Mouse (Mus musculus) stomach, embryonic 14.5 days (tissue): ENCODE measurements around the gene Amn1. TPM values are rescaled to one million over a fixed set of nuclear protein-coding genes. Genes with fewer than 3 reads are reported as not detected.
"Not testable (repeated sequence)": the region's sequence is repeated elsewhere in the genome, so short reads cannot be mapped to it uniquely, and the experiment has no call there.

Source experiments
- ATAC-seq: fragments of 200-750 bp; cut with Nextera tagmentation; 2 replicates; pipeline ENCODE4 v1.8.0; 2017; ENCODE audit warnings: low read depth, moderate TSS enrichment; ENCODE audit not compliant: insufficient number of reproducible peaks, insufficient read depth, low FRiP score
- H3K27ac ChIP-seq: fragments of 300-500 bp; sonication (generic); 2 replicates; pipeline ENCODE4 v1.5.1; 2014; ENCODE audit warnings: mild to moderate bottlenecking, low read length, moderate library complexity, mixed read lengths
- H3K27me3 ChIP-seq: fragments of 300-500 bp; sonication (generic); 2 replicates; pipeline ENCODE4 v1.6.1; 2014; ENCODE audit warnings: low read length, control low read depth, mixed read lengths; ENCODE audit not compliant: control insufficient read depth, insufficient read depth
- H3K36me3 ChIP-seq: fragments of 300-500 bp; sonication (generic); 2 replicates; pipeline ENCODE4 v1.6.1; 2014; ENCODE audit warnings: mild to moderate bottlenecking, control low read depth, low read length, moderate library complexity, mixed read lengths; ENCODE audit not compliant: control insufficient read depth, insufficient read depth
- H3K4me1 ChIP-seq: fragments of 300-500 bp; sonication (generic); 2 replicates; pipeline ENCODE4 v1.6.1; 2014; ENCODE audit warnings: low read length, control low read depth, mixed read lengths; ENCODE audit not compliant: control insufficient read depth, insufficient read depth
- H3K4me2 ChIP-seq: fragments of 300-500 bp; sonication (generic); replicated peaks from 2 replicates; pipeline ENCODE4 v1.6.1; 2014; ENCODE audit warnings: low read depth, low read length, control low read depth
- H3K4me3 ChIP-seq: fragments of 300-500 bp; sonication (generic); 2 replicates; pipeline ENCODE4 v1.5.1; 2014; ENCODE audit warnings: low read depth, low read length, control low read depth
- H3K9ac ChIP-seq: fragments of 300-500 bp; sonication (generic); replicated peaks from 2 replicates; pipeline ENCODE4 v1.6.1; 2014; ENCODE audit warnings: low read depth, mild to moderate bottlenecking, control low read depth, low read length, moderate library complexity, mixed read lengths
- H3K9me3 ChIP-seq: fragments of 300-500 bp; sonication (generic); 2 replicates; pipeline ENCODE4 v1.6.1; 2016; ENCODE audit warnings: low read depth, low read length, control low read depth; ENCODE audit not compliant: control insufficient read depth
- WGBS: fragments of 180-500 bp; shearing (Covaris S2); extraction: QIAGEN DNeasy Blood & Tissue Kit; methylation state at CpG from one replicate; pipeline ENCODE4 v1.1.7; 2014; 5-methylcytosine and 5-hydroxymethylcytosine counted together
- polyA plus RNA-seq: library from polyadenylated mRNA; unstranded; fragments of >200 nt; fragmentation: Nextera tagmentation; extraction: Ambion mirVana; gene quantifications from 2 replicates; pipeline ENCODE4 v1.2.1, GENCODE M21; 2014

The Amn1 gene
- polyA plus RNA-seq, 1 experiment from 2014 or later = 37.0 TPM

DNA sequence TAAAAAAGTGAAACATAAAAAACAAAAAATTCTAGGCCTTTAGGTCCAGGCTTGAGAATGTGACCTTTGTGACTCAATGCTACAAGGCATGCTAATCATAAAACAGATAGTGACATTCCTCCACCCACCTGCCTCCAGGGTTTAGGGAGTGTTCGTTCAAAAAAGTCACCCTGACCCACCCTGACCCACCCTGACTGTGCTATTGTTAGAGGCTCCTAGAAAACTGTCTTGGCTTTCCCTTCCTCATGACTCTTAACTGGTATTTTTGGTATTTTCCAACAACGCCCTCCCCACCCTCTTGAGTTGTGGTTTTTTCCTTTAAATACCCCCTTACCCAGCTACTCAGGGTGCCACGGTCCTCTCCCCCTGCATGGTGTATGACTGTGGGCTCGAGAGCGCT, 3.4 kb upstream of the Amn1 start:
- not testable (repeated sequence) for H3K27me3 ChIP-seq, H3K9me3 ChIP-seq, H3K36me3 ChIP-seq, H3K4me2 ChIP-seq, H3K27ac ChIP-seq, ATAC-seq, H3K9ac ChIP-seq, H3K4me3 ChIP-seq
- WGBS = 75% methylated on average over 5 of the region's 5 CpGs
- H3K4me1 ChIP-seq = peaks cover 14% of the 10 kb centered on the region; the same call in 1 of the 2 replicates

DNA sequence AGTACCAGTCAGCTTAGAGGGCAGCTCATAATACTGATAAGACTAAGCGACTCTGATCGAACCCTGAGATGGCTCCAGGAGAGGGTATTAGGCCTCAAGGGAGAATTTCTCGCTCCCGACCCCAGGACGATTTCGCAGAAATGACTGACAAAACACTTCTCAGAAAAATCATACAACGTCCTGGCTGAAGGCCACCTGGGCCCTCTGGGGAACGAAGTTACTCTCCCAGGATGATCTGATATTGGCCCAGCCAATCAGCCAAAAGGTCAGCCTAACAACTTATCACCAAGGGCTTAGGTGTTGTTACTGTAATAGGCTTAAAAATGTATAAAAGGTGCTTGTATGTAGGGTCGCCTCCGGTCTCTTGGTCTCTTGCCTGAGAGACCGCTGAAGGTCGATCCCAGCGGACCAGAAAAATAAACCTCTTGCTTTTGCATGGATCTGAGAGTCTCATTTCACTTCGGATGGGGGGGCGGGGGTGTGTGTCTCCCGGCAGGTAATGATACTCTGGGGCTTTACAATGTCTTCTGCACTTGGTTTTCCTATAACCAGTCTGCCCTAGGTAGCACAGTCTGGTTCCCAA, 919 bp upstream of the Amn1 start:
- Histone ChIP-seq H3K9ac (0 out of 2 replicates have a peak overlapping the region, but pooled peaks have one; percentile 77), H3K4me1 (peaks cover 5% of the 10 kb centered on the region; the same call in 1 of the 2 replicates), H3K36me3 (no peaks in the 10 kb centered on the region; the same call in 1 of the 2 replicates), H3K4me2 (peak overlapping the region; percentile 58; the same call in 1 of the 2 replicates), H3K27me3 (no peaks in the 10 kb centered on the region), H3K27ac (no peak overlapping the region), H3K4me3 (no peak overlapping the region), H3K9me3 (no peaks in the 10 kb centered on the region)
- 94% methylated on average over 16 of the region's 16 CpGs for WGBS
- ATAC-seq = no peak

DNA sequence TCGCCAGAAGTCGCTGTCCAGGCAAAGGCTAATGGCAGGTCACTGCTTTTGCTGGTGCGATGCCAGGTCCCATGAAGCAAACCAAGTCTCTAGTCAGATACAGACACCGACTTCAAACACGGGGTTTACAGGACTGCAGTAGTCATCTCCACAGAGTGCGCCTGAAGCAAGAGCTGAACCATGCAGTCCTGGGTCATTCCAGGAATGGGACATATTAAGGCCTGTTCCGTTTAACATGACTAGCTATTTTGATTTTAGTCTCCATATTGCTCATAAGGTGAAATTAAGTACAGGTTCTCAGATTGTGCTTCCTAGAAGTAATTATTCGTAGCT, 379 bp upstream of the Amn1 start:
- H3K9ac ChIP-seq = peak overlapping the region; percentile 77; the same call in 1 of the 2 replicates
- 35% methylated on average over 8 of the region's 8 CpGs for WGBS
- ATAC-seq = peak; percentile 66

DNA sequence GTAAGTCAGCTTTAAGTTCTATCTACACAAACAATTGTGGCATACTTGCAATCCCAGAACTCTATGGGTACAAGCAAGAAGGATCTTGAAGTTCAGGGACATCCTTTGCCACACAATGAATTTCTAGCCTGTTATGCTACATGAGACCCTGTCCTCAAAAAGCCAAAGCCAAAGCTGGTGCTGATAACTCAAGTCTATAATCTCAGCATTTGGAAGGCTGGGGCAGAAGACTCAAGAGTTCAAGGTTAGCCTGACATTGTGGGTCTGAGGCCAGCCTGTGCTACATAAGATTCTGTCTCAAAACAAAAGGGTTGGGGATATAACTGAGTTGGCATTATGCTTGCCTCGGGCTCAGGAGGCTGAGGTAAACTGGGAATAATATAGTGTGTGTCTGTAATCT, 1.1 kb downstream of the Amn1 start:
- Histone ChIP-seq H3K4me1 (peaks cover 5% of the 10 kb centered on the region; the same call in 1 of the 2 replicates), H3K27ac (no peak overlapping the region), H3K4me3 (peak overlapping the region; percentile 56), H3K27me3 (no peaks in the 10 kb centered on the region), H3K36me3 (peaks cover 4% of the 10 kb centered on the region), H3K9me3 (no peaks in the 10 kb centered on the region; the same call in 1 of the 2 replicates), H3K9ac (no peak overlapping the region), H3K4me2 (peak overlapping the region; percentile 58)
- 59% methylated on average over 1 of the region's 1 CpGs for WGBS
- ATAC-seq = no peak

More for the DNA sequence above, 379 bp upstream of the Amn1 start:
- Histone ChIP-seq H3K4me2 (peak overlapping the region; percentile 58), H3K4me1 (peaks cover 5% of the 10 kb centered on the region; the same call in 1 of the 2 replicates), H3K4me3 (peak overlapping the region; percentile 56), H3K27ac (peak overlapping the region; percentile 79; the same call in 1 of the 2 replicates), H3K9me3 (no peaks in the 10 kb centered on the region), H3K27me3 (no peaks in the 10 kb centered on the region), H3K36me3 (no peaks in the 10 kb centered on the region; the same call in 1 of the 2 replicates)

DNA sequence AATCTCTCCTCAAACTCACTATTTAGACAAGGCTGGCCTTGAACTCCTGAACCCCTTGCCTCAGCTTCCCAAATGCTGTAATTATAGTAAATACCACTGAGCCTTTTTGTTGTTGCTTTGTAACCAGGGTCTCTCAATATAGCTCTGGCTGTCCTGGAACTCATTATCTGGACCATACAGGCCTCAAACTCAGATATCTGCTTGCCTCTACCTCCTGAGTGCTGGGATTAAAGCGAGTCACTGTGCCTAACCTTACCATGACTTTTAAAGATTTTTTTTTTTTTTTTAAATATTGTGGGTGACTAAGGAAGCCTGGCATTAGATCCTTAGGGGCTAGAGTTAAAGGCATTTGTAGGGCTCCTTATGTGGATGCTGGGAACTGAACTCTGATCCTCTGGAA, 4.5 kb downstream of the Amn1 start:
- peaks cover 5% of the 10 kb centered on the region; the same call in 1 of the 2 replicates for H3K4me1 ChIP-seq
- WGBS = 100% methylated on average over 1 of the region's 1 CpGs
- H3K9ac ChIP-seq = no peak overlapping the region
- peaks cover 32% of the 10 kb centered on the region for H3K36me3 ChIP-seq
- peaks cover under 1% of the 10 kb centered on the region; the same call in 1 of the 2 replicates for H3K9me3 ChIP-seq
- H3K27ac ChIP-seq = no peak overlapping the region
- ATAC-seq = no peak
- no peak overlapping the region for H3K4me3 ChIP-seq
- H3K27me3 ChIP-seq = no peaks in the 10 kb centered on the region
- H3K4me2 ChIP-seq = no peak overlapping the region

DNA sequence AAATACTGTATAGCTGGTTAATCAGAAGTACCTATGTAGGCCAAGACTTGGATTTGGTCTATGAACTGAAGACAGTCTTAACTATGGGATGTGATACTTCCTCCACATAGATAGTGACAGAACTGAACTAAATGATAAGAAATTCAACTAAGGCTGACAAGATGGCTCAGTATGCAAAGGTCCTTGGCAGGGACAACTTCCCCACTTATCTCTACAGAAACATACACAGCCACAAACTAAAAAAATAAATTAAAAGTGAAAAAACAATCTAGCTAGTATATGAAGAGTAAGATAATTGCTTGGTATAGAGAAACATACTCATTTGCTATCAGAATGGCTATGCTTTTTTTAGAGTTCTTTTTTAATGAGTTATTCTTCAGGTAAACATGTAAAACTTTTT, 9.4 kb downstream of the Amn1 start:
- no peak overlapping the region for H3K9ac ChIP-seq
- peaks cover 49% of the 10 kb centered on the region for H3K36me3 ChIP-seq
- H3K4me2 ChIP-seq = no peak overlapping the region
- H3K4me1 ChIP-seq = no peaks in the 10 kb centered on the region
- H3K27me3 ChIP-seq = no peaks in the 10 kb centered on the region
- peaks cover 7% of the 10 kb centered on the region; the same call in 1 of the 2 replicates for H3K9me3 ChIP-seq
- no peak for ATAC-seq
- H3K4me3 ChIP-seq = no peak overlapping the region
- H3K27ac ChIP-seq = no peak overlapping the region

DNA sequence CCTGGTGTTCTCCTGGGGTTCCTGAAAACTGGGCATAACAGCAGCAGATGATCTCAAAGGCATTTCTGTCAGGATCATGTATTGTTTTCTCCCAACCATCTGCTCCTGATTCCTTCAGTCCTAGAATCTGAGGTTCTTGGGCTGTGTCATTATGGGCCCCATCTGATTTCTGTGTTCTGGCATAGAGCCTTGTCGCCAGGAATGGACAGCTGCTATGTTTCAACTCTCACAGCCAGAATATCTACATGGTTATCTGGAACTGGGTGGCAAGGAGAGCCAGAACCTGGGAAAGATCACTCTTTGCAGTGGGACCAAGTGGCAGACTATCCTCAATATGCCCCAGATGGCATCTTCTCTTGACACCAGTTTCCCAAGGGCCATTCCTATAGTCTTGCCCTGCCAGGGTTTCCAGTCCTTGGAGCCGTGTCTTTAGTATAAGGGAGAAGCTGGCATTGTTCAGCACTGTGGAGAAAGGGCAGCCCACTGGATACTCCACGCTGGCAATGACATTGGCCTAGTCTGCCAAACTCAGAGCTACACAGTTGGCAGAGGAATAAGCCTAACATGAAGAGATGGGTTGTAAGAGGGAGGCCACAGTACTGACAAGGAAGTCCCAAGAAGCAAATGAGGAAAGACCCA, 13.5 kb downstream of the Amn1 start:
- no peak overlapping the region for H3K4me3 ChIP-seq
- no peak overlapping the region for H3K27ac ChIP-seq
- ATAC-seq = no peak
- H3K4me2 ChIP-seq = no peak overlapping the region
- H3K36me3 ChIP-seq = peaks cover 29% of the 10 kb centered on the region
- no peak overlapping the region for H3K9ac ChIP-seq
- no peaks in the 10 kb centered on the region for H3K27me3 ChIP-seq
- H3K4me1 ChIP-seq = no peaks in the 10 kb centered on the region
- WGBS = 95% methylated on average over 3 of the region's 3 CpGs
- peaks cover 7% of the 10 kb centered on the region; the same call in 1 of the 2 replicates for H3K9me3 ChIP-seq

DNA sequence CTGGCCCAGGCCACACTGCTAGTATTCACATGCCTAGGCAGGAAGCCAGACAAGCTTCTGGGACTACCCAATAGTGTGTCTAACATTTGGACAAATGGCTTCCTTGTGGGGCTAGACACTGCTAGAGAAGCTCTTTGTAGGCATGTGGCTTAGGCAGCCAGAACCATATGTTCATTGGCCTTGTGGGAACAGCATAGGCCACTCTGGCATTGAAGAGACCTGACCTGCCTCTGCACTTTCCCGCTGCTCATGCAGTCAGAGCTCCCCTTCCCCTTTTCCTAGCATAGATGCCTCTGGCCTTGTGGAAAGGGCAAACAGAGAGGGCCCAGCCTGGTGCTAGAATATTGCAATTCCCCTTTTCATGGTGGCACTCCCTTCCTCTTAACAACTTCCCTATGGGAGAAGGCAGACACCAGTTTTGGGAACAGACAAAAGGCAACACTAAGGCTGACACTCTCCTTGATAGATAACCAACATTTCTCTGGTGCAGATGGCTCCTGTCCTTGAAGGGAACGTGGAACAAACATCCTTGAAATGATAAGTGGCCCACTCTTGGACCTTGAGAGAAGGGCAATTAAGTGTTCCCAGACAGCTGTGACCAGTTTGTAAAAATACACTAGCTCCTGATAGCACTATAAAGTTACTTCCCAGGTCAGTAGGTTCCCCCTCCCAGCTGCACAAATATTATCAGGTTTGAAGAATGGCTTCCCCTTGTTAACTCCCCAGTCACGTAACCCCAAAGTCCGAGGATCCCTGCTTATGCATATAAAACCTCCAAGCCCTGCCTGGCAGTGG, 14.5 kb downstream of the Amn1 start:
- Histone ChIP-seq H3K36me3 (peaks cover 20% of the 10 kb centered on the region), H3K4me2 (no peak overlapping the region), H3K4me3 (no peak overlapping the region), H3K9me3 (peaks cover 7% of the 10 kb centered on the region; the same call in 1 of the 2 replicates), H3K9ac (no peak overlapping the region), H3K27ac (no peak overlapping the region), H3K4me1 (no peaks in the 10 kb centered on the region), H3K27me3 (no peaks in the 10 kb centered on the region)
- ATAC-seq = no peak
- WGBS = 39% methylated on average over 4 of the region's 4 CpGs
